Mouse (Mus musculus) adrenal gland (tissue): ENCODE measurements around the gene Grid1.

Source experiments
- intact Hi-C: fragments of 180-260 bp; cut with DNase I; formaldehyde crosslinking; loops from one replicate; pipeline ENCODE4 v1.15.1; 2025

Gene Grid1

DNA sequence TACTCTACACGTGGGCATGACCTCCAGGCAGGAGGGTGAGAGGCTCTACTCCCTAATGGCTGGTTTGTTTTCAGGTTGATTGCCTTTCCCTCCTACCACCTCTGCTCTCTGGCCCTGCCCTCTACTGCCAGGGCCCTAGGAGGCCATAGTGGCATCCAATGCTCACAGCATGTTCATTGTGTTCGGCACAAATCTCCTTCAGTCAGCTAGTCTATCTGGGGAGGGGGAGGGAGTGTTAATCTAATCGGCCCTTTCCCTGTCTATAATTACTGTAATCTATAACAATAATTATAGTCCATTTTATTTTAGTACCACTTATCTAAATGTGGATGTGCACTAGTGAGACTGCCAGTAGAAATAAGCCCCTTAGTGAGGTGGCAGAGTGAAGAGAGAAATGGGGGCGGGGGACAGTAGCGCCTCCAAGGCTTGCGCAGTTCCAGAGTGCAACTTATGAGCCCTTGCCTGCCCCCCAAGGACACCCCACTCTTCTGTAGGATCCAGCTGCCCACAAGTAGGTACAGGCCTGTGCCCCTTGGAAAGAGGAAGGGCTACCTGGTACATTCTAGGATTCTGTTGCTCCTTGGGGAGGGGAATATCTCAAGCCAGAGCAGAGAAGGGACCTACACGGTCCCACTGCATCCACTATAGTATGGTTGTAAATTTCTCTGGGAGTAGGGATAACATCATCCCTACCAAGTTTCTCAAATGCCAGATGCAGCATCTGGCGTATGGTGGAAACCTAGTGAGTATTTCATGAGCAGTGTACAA, 545.5 kb downstream of the Grid1 start:
- intact Hi-C loops: no loop called here

DNA sequence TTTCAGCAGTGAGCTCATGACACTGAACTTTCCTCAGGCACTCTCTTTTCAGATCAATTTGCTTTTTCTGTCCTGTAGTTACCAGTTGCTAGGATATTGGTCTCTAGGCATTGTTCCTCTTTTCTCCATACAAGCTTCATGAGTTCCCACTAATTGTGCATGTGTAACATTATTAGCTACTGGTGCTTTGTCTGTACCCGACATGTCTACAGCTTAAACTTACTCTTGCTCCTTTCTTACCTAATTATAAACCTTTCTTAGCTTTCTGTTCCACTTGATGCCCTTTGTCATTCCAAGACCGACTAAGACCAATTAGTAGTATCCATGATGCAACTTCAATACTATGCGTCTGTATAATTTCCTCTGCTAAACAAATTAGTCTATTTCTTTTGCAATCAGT, 554.5 kb downstream of the Grid1 start:
- intact Hi-C loops: no loop called here

DNA sequence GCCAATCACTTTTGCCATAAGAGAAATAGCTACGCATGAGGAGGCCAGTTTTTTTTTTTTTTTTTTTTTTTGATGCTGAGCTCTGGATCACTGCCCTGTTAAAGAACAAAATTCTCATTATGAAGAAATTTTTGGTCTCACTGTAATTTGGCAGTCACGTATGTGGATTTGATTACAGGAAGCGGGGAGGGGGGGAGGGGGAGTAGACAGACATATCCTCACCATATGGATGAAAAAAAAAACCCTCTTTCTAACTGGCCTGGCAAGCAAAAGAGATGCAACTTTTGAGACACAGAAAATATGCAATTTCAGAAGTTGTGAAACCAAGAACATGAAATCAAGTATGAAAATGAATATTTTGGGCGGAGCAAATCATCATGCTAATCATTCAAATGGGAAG, 573.7 kb downstream of the Grid1 start:
- intact Hi-C loops: no loop called here

- intact Hi-C loops: no loop called here
Measured at GRCm38 (mm10) chr14:35404249-35404908, 584.5 kb downstream of the Grid1 start.

- intact Hi-C loops: no loop called here
Measured at GRCm38 (mm10) chr14:35430259-35430658, 610.4 kb downstream of the Grid1 start.

DNA sequence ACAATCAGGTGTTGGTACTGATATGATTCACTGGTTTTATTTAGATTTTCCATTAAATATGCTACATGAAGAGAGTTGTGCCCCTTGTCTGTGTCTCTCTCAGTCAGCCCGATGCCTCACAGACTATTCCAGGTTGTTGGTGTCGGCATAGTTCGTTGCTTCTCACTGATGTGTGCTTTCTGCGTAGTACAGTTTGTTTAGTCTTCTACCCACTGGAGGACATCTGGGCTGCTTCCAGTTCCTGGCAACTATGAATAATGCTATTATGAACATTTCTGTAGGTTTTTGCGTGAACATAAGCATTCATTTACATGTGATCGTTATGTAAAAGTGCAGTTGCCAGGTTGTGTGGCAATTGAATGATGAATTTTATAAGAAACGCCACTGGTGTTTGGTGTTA, 633.8 kb downstream of the Grid1 start:
- intact Hi-C loops: no loop called here

- intact Hi-C loops: no loop called here
Measured at GRCm38 (mm10) chr14:35468254-35468653, 648.3 kb downstream of the Grid1 start.

DNA sequence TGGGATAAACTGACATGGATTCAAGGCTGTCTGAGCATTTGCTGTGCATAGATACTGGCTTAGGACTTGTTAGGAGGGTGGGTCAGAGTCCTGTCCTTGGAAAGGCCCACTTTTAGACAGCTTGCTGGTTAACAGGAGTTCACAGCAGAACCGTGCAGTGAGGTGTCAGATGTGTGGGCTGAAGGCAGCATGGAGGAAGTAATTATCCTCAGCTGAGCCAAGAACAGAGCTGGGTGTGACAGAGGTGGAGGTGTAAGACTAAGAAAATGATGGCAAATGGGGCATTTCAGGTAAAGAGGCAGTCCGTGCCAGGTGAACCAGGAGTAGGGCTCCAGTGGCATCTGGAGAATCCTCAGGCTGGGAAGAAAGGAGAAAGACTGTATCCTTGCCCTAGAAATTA, 666.1 kb downstream of the Grid1 start:
- intact Hi-C loops: no loop called here

DNA sequence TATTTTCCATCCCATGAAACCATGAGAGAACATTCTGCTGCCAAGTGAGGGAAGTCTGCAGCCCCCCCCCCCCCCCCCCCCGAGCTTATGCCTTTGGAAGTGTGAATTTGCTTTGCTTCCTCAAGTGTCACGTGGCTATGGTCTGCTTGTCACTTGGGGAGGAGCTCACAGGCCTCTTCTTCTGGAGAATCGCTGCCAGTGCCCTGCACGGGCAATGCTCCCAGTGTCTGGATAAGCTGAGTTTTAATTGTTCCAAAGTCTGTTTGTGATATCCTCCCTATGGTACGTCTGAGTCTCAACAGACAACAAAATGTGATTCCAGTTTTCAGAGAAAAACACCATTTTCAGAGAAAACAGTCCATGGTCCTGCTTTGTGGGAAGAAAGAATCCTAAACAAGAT, 682.4 kb downstream of the Grid1 start:
- intact Hi-C loops: no loop called here

- intact Hi-C loops: no loop called here
Measured at GRCm38 (mm10) chr14:35519402-35519801, 699.5 kb downstream of the Grid1 start.

- intact Hi-C loops: no loop called here
Measured at GRCm38 (mm10) chr14:35538835-35539234, 718.9 kb downstream of the Grid1 start.

- intact Hi-C loops: no loop called here
Measured at GRCm38 (mm10) chr14:35541254-35541991, 721.5 kb downstream of the Grid1 start.

DNA sequence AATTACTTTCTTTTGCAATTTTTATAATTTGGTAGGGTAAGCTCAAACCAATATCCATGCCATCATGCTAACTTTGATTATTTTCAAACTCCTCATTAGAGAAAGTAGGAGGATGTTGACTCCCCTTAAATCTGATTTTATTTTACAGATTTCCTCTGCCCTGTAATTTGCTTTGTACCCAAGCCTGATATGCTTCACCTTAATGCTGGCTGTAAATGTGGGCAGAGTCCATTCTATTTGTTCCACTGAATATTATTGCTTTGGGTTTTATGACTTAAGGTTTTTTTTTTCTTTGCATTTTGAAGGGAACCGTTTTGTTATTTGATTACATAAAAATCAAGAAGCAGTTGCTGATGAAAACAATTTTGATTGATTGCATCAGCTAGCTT, 722.1 kb downstream of the Grid1 start:
- intact Hi-C loops: no loop called here

DNA sequence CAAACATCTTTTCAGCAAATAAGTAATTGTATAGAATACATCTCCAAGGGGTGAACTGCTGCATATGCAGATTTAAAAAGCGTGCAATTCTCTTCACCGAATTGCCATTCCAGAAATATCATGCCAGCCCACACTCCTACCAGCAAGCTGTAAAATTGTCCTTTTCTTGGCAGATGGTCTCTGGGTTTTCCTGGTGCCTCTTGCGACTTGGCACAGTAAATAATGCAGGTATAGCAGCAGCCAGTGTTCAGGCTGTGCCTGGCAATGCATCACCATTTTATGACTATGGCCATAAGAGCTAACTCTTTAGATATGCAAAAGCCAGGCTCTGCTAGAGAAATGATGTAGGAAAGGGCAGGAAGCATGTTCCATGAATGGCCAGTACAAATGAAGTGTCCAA, 734.4 kb downstream of the Grid1 start:
- intact Hi-C loops: no loop called here

- intact Hi-C loops: no loop called here
Measured at GRCm38 (mm10) chr14:35561244-35561893, 741.5 kb downstream of the Grid1 start.

DNA sequence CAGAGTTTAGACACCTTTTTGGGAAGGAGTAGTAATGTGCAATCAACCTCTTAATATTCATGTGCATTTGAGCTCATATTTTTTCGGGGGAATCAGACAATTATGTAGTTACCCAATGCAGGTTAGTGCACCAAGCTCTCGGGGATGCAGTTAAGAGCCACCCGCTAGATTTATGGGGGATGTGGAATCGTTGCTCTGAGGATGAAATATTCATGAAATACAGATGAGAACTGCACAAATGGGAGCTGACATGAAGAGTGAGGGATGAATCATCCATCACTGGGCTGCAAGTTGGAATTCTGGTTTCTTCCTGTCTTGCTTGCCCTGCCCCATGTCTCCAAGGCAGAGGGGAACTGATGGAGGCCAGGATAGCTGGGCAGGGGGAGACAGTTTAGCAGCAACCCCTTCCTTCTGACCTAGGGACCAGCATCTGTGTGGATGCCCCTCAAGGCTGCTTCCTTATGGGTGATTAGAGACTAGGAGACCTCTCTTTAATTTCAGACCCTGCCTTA, 753.1 kb downstream of the Grid1 start:
- intact Hi-C loops: no loop called here

GRCm38 (mm10) chr14:35574489-35574888, 754.6 kb downstream of the Grid1 start:
- intact Hi-C loops: no loop called here

DNA sequence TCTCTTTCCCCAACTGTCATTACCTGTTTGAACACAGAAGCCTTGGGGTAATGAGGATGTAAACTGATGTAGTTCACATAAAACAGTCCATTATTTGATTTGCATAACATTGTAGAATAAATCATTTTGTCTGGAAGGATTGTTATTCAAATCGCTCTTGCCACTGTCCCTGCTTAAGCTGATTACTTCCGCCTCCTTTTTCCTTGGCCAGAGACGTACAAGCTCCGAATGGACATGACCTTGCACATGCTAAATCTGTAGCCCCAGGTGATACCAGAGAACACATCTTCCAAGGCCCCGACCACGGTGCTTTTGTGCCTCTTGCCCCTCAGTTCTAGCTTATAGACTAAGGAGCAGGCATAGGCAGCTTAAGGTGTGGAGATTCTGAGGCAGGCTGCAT, 755.4 kb downstream of the Grid1 start:
- intact Hi-C loops: no loop called here

- intact Hi-C loops: no loop called here
Measured at GRCm38 (mm10) chr14:35625749-35626148, 805.8 kb downstream of the Grid1 start.
